Mouse (Mus musculus) forebrain, embryonic 16.5 days (tissue): Measurements from ENCODE around the gene Prox2. TPM values are rescaled to one million over a fixed set of nuclear protein-coding genes. Genes with fewer than 3 reads are reported as not detected.

Experiments
- ATAC-seq: fragments of 200-750 bp; cut with Nextera tagmentation; 2 replicates; pipeline ENCODE4 v1.8.0; 2017; ENCODE audit warnings: mild to moderate bottlenecking, moderate library complexity
- H3K27ac ChIP-seq: fragments of 300-500 bp; sonication (generic); 2 replicates; pipeline ENCODE4 v1.5.1; 2014; ENCODE audit warnings: low read length, control low read depth
- H3K27me3 ChIP-seq: fragments of 300-500 bp; sonication (generic); replicated peaks from 2 replicates; pipeline ENCODE4 v1.6.1; 2014; ENCODE audit warnings: low read length; ENCODE audit not compliant: control insufficient read depth, insufficient read depth
- H3K36me3 ChIP-seq: fragments of 300-500 bp; sonication (generic); 2 replicates; pipeline ENCODE4 v1.6.1; 2014; ENCODE audit not compliant: control insufficient read depth, insufficient read depth
- H3K4me1 ChIP-seq: fragments of 300-500 bp; sonication (generic); replicated peaks from 2 replicates; pipeline ENCODE4 v1.6.1; 2014; ENCODE audit warnings: low read length; ENCODE audit not compliant: control insufficient read depth, insufficient read depth
- H3K4me2 ChIP-seq: fragments of 300-500 bp; sonication (generic); 2 replicates; pipeline ENCODE4 v1.6.1; 2014; ENCODE audit warnings: mild to moderate bottlenecking, low read length, control low read depth
- H3K4me3 ChIP-seq: fragments of 300-500 bp; sonication (generic); replicated peaks from 2 replicates; pipeline ENCODE4 v1.5.1; 2014; ENCODE audit warnings: mild to moderate bottlenecking, low read length, control low read depth
- H3K9ac ChIP-seq: fragments of 300-500 bp; sonication (generic); replicated peaks from 2 replicates; pipeline ENCODE4 v1.6.1; 2014; ENCODE audit warnings: low read depth, low read length, control low read depth
- H3K9me3 ChIP-seq: fragments of 300-500 bp; sonication (generic); 2 replicates; pipeline ENCODE4 v1.6.1; 2016; ENCODE audit warnings: low read length; ENCODE audit not compliant: control insufficient read depth
- WGBS: fragments of 180-500 bp; shearing (Covaris S2); extraction: QIAGEN DNeasy Blood & Tissue Kit; methylation state at CpG from one replicate; pipeline ENCODE4 v1.1.7; 2014; 5-methylcytosine and 5-hydroxymethylcytosine counted together
- polyA plus RNA-seq: library from polyadenylated mRNA; unstranded; fragments of >200 nt; fragmentation: Nextera tagmentation; extraction: Ambion mirVana; gene quantifications from 2 replicates; pipeline ENCODE4 v1.2.1, GENCODE M21; 2015

Gene Prox2
- polyA plus RNA-seq, 1 experiment from 2014 or later, result 2.1 TPM

DNA sequence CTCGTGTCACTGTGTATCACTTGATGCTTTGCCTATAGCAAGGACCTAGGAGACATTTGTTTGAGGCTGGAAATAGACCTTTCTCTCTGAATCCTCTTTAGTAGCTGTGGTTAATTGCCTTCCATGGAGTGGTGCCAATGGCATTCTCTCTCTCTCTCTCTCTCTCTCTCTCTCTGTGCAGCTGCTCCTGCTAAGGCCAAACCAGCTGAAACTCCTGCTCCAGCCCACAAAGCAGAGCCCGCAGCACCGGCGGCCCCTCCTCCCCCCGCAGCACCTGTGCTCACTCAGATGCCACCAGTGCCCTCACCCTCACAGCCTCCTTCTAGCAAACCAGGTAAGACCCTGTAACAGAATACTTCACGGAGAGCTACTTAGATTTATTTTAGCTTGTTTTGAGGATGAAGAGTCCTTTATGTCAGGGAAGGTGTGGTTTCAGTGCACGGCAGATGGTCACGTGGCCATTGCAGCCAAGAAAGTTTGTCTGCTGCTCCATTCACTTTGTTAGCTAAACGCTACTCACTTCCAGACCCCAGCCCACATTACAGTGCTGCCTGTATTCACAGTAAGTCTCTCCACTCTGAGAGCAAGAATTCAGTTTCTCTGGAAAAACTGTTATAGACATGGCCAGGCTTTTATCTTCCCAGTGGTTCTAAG, 11.4 kb upstream of the Prox2 start:
- H3K36me3 ChIP-seq, result peaks cover 35% of the 10 kb centered on the region
- no peak for ATAC-seq

DNA sequence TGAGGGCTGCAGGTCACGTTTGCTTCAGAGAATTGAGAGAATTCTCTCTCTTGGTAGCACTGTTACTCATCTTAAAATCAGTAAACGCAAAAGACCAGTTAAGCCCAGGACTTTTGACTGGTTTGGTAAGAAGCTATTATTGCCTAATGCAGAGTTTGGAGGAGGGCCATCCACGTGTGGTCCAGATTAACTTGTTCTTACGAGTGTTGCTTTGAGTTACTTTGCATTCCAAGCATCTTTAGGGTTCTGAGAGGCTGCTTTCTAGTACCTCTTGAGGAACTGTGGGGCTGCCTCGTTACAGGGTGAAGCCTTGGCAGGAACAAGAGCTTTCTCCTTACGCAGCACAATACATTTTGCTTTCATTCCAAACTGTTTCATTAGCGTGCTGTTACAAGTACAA, 5.1 kb upstream of the Prox2 start:
- Histone ChIP-seq H3K36me3 (peaks cover 6% of the 10 kb centered on the region), H3K4me1 (peaks cover 20% of the 10 kb centered on the region), H3K9ac (no peak overlapping the region), H3K27ac (no peak overlapping the region), H3K4me2 (no peak overlapping the region), H3K9me3 (no peaks in the 10 kb centered on the region), H3K27me3 (no peaks in the 10 kb centered on the region), H3K4me3 (no peak overlapping the region)
- 52% methylated on average over 7 of the region's 7 CpGs for WGBS
- ATAC-seq, result no peak

More for the DNA sequence above, 11.4 kb upstream of the Prox2 start:
- Histone ChIP-seq H3K9ac (no peak overlapping the region), H3K4me3 (no peak overlapping the region), H3K4me2 (no peak overlapping the region), H3K9me3 (no peaks in the 10 kb centered on the region), H3K27me3 (no peaks in the 10 kb centered on the region), H3K27ac (no peak overlapping the region; the same call in 1 of the 2 replicates), H3K4me1 (no peaks in the 10 kb centered on the region)
- 65% methylated on average over 9 of the region's 9 CpGs for WGBS

DNA sequence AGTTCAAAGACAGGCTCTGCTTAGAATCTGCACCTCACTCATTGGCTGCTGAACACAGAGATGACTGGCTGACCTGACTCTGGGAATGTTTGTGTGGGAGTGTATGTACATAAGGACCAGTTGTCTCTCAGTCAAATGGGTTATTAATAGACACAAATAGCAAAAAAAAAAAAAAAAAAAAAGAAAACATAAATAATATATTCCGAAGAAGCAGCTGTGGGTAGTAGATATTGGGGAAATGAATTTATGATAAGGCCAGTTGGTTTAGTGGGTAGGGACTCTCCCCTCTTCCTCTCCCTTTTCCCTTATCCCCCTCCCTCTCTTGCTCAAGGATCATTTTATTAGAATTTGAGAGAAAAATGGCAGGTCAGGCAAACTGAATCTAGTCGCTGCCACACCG, 3.4 kb upstream of the Prox2 start:
- Histone ChIP-seq H3K4me1 (peaks cover 27% of the 10 kb centered on the region), H3K9me3 (no peaks in the 10 kb centered on the region), H3K36me3 (peaks cover under 1% of the 10 kb centered on the region; the same call in 1 of the 2 replicates), H3K27me3 (no peaks in the 10 kb centered on the region), H3K4me2 (no peak overlapping the region), H3K4me3 (no peak overlapping the region), H3K9ac (no peak overlapping the region), H3K27ac (no peak overlapping the region)
- WGBS, result 95% methylated on average over 3 of the region's 3 CpGs
- ATAC-seq, result no peak

DNA sequence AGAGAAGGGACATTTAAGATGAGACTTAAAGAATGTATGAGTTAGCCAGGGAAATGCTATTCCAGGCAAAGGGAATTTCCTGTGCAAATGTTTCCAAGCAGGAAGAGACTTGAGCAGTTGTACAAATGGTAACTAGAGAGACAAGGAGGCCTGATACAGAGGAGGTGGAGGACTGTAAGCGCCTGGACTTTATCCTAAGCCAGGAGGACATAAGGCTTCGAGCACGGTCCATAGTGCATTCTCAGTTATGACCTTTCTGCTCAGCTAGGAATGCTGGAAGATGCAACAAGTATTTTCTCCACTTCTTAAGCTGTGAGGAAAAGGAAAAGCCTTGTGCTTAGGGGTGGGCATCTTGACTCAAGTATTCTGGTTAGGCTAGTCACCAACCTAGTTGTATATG, 2.8 kb upstream of the Prox2 start:
- Histone ChIP-seq H3K27ac (no peak overlapping the region), H3K9ac (no peak overlapping the region), H3K27me3 (no peaks in the 10 kb centered on the region), H3K4me2 (no peak overlapping the region), H3K36me3 (no peaks in the 10 kb centered on the region), H3K9me3 (no peaks in the 10 kb centered on the region), H3K4me1 (peaks cover 27% of the 10 kb centered on the region), H3K4me3 (no peak overlapping the region)
- ATAC-seq, result no peak
- 94% methylated on average over 3 of the region's 3 CpGs for WGBS

DNA sequence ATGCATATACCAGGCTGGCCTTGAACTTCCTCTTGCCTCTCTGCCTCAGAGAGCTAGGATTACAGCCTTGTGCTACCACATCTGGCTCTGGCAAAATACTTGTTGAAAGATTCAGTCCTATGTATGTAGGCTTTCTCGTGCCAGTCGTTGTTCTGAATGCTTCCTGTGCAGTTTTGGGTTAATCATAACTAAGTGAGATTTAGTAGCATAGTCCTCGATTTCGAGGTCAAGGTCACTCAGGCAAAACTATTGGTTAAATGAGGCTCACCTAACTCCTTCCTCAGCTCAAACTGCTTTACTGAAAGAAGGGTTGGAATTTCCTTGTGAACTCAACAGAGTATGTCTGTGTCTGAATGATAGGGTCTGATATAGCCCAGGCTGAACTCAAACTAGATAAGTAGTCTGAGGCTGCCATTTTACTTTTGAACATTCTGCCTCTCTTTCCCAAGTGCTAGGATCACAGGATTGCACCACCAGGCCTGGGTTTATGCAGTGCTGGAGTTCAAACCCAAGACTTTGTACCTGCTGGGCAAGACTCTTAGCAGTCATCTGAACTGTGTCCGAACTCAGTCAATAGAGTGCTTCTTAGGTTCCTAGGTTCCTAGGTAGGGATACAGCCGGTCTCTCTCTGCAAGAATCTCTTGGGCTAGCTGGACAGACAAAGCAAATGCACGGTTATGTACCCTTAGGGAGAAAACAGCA, 2.1 kb upstream of the Prox2 start:
- Histone ChIP-seq H3K9me3 (no peaks in the 10 kb centered on the region), H3K9ac (no peak overlapping the region), H3K4me3 (no peak overlapping the region), H3K27ac (no peak overlapping the region), H3K27me3 (no peaks in the 10 kb centered on the region), H3K4me1 (peaks cover 27% of the 10 kb centered on the region), H3K4me2 (no peak overlapping the region), H3K36me3 (no peaks in the 10 kb centered on the region)
- ATAC-seq, result no peak
- 89% methylated on average over 7 of the region's 7 CpGs for WGBS

DNA sequence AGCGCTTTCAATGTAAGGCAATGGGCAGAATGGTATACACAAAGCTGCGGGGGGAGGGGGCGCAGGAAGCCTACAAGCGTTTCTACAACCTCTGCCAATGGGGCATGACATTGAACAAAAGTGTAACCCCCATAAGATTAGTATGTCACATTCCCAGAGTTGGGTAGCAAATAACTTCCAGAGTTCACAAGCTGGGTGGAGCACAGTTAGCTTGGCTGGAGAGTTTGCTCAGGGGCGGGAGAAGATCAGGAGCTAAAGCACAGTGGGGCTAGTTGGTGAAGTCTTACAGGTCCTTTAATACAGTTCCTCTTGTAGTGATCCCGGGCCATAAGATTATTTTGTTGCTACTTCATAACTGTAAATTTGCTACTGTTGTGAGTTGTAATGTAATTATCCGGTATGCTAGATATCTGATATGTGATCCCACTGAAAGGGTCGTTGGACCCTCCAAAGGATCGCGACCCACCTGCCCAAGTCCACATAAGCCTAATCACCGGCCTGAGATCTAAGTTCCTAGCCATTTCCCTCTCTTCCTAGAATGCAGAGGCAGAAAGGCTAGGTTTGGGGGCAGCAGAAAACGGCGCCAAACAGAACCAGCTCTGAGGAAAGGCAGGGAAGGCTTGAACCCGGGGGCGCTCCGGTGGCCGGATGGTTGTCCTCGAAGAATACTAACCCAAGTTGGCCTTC, 405 bp downstream of the Prox2 start:
- peaks cover 27% of the 10 kb centered on the region for H3K4me1 ChIP-seq
- peak overlapping the region; percentile 76 for H3K4me3 ChIP-seq
- peak; percentile 13; the same call in 1 of the 2 replicates for ATAC-seq
- no peaks in the 10 kb centered on the region for H3K9me3 ChIP-seq
- no peaks in the 10 kb centered on the region for H3K36me3 ChIP-seq
- H3K27me3 ChIP-seq, result no peaks in the 10 kb centered on the region
- H3K4me2 ChIP-seq, result peak overlapping the region; percentile 72
- H3K9ac ChIP-seq, result peak overlapping the region; percentile 90
- WGBS, result 12% methylated on average over 18 of the region's 18 CpGs
- peak overlapping the region; percentile 66 for H3K27ac ChIP-seq

DNA sequence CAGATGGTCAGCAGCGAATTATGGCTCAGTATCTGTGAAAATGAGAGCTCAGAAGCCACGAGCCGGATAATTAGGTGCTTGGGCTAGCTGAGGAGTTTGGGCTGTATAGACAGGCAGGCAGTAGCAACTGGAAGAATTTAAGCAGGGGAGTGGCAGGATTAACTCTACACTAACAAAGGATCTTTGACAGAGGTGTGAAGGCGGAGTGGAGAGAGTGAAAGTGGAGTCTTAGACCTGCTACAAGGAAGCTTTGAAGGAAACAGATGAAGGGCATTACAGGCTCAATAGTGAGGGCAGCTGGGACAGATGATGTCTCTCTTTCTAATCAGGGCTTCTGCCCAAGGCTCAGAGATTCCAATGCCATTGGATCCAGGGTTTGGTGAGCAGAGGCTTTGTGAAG, 1.1 kb downstream of the Prox2 start:
- ATAC-seq, result no peak
- Histone ChIP-seq H3K27me3 (no peaks in the 10 kb centered on the region), H3K36me3 (no peaks in the 10 kb centered on the region), H3K9me3 (no peaks in the 10 kb centered on the region), H3K27ac (no peak overlapping the region), H3K4me1 (peaks cover 27% of the 10 kb centered on the region), H3K4me3 (no peak overlapping the region), H3K9ac (no peak overlapping the region), H3K4me2 (no peak overlapping the region)
- 24% methylated on average over 4 of the region's 4 CpGs for WGBS

DNA sequence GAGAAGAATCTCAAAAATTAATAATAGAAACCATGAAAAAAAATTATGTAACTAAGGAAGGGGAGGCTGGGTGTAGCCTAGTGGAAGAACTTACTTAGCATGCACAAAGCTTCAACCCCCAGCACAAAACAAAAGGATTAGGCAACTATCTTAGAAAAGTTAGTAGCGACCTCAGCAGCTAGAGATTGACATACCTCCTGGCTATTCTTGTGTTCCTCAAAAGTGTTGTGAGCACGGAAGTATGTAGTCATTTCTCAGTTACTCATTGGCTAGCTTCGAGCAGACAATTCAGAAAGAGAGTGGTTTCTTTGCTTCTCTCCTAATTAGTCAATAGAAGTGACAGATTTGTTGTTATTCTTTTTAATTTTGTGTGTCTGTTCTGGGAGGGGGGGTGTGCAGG, 1.9 kb downstream of the Prox2 start:
- no peak overlapping the region for H3K9ac ChIP-seq
- H3K27ac ChIP-seq, result no peak overlapping the region
- no peak overlapping the region for H3K4me3 ChIP-seq
- no peaks in the 10 kb centered on the region for H3K27me3 ChIP-seq
- H3K36me3 ChIP-seq, result no peaks in the 10 kb centered on the region
- no peaks in the 10 kb centered on the region for H3K9me3 ChIP-seq
- H3K4me1 ChIP-seq, result peaks cover 27% of the 10 kb centered on the region
- 59% methylated on average over 3 of the region's 3 CpGs for WGBS
- no peak for ATAC-seq
- H3K4me2 ChIP-seq, result no peak overlapping the region

DNA sequence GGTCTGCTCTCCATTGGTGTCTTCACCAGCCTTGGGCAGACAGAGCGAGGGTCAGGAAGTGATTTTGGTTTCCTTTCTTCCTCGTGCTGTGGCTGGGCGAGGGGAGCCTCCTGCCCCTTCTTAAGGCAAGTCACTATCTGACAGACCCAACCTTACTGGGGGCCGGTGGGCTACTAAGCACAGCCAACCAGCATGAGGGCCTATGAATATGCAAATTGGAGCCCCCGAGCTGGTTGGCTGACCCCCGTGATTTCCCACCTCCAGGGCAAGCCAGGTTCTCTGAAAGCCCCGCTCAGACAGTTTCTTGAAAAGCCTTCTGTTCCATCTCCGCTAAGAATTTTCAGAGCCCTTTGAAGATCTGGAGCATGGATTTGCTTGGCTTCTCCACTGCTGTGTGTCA, 4.3 kb downstream of the Prox2 start:
- Histone ChIP-seq H3K4me1 (peaks cover 7% of the 10 kb centered on the region), H3K9me3 (no peaks in the 10 kb centered on the region), H3K4me3 (no peak overlapping the region), H3K27me3 (no peaks in the 10 kb centered on the region), H3K27ac (no peak overlapping the region), H3K36me3 (no peaks in the 10 kb centered on the region), H3K4me2 (no peak overlapping the region), H3K9ac (no peak overlapping the region)
- no peak for ATAC-seq
- WGBS, result 8% methylated on average over 8 of the region's 8 CpGs
